Comparison of ENCODE assay signal across 22 mouse cellular contexts in the genomic region with DNA sequence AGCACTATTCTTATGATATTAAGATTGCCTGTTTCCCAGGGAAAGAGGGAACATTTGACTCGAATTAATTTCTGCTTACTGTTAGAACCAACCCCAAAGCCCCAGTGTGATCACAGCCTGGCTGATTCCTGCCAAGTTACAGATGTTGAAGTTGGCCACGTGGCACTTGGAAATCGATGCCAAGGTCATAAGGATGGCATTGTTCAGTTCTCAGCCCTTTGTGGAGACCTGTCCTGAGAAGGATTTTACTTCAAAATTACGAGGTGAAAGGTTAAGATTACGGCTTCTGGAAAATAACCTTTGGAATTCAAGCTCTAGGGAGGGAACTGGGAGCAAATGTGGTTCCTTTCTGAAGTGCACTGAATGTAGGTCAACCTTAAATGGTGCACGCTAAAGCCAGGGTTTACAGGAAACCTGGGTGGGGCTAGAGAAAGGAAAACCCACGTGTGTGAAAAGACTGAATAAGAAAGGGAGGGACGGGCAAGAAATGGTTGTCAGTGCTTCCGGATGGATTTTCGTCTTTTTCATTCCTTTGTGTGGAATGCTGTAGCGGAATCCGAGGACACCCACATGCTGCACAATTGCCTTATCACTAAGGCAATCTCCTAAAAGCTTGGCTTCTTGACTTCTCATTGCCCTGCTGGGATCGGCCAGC. TPM values are rescaled to one million over a fixed set of nuclear protein-coding genes. Genes with fewer than 3 reads are reported as not detected.
DNase-seq lines count a peak whose midpoint lies in the region; ATAC-seq and TF ChIP-seq lines count a peak whose summit lies in the region.
"Had no signal": no experiment of that assay in that cellular context is flagged by ENCODE, and none has a peak within 500 bp of the region (broad histone marks: within the 10 kb centered on the region; RNA-seq: fewer than 3 reads in every experiment).

No protein-coding gene starts in this region.

- H3K4me3 ChIP-seq in heart, adult 2 months, result no peak overlapping the region
- no peak overlapping the region for H3K4me3 ChIP-seq in thymus, adult 2 months (ENCODE audit: control insufficient read depth, insufficient read depth, low read length)
- H3K4me3 ChIP-seq in brown adipose tissue, adult 24 weeks (ENCODE audit: insufficient read depth, low read depth, low read length), result no peak overlapping the region
- H3K4me3 ChIP-seq in hindbrain, embryonic 11.5 days (ENCODE audit: low read depth, low read length), result no peak overlapping the region
- H3K4me3 ChIP-seq: embryonic facial prominence, embryonic 13.5 days; forebrain, embryonic 15.5 days; heart, embryonic 13.5 days; hindbrain, embryonic 15.5 days; megakaryocyte, embryonic 14.5 days; neural tube, embryonic 13.5 days had no signal

- no peaks in the 10 kb centered on the region for H3K9me3 ChIP-seq in hindbrain, embryonic 11.5 days (ENCODE audit: control insufficient read depth, low read length)
- H3K9me3 ChIP-seq: embryonic facial prominence, embryonic 13.5 days; forebrain, embryonic 15.5 days; heart, embryonic 13.5 days; hindbrain, embryonic 15.5 days; megakaryocyte, embryonic 14.5 days; neural tube, embryonic 13.5 days had no signal

- WGBS in heart, adult 2 months, result 60% methylated on average over 13 of the region's 13 CpGs
- WGBS in thymus, adult 2 months, result 77% methylated on average over 13 of the region's 13 CpGs
- 82% methylated on average over 13 of the region's 13 CpGs for WGBS in hindbrain, embryonic 11.5 days

- no peak overlapping the region for H3K9ac ChIP-seq in heart, adult 2 months (ENCODE audit: low read depth, low read length)
- H3K9ac ChIP-seq in hindbrain, embryonic 11.5 days (ENCODE audit: low read depth, low read length), result no peak overlapping the region
- H3K9ac ChIP-seq: embryonic facial prominence, embryonic 13.5 days; forebrain, embryonic 15.5 days; heart, embryonic 13.5 days; hindbrain, embryonic 15.5 days; neural tube, embryonic 13.5 days had no signal

- intact Hi-C loops in heart, adult 2 months (cut with DNase I), result no loop called here

- no peaks in the 10 kb centered on the region for H3K79me2 ChIP-seq in heart, adult 2 months (replicated peaks; ENCODE audit: control insufficient read depth, insufficient read depth, low read length)

- no peaks in the 10 kb centered on the region for H3K27me3 ChIP-seq in heart, adult 2 months (ENCODE audit: control insufficient read depth, insufficient read depth, low read length)
- no peaks in the 10 kb centered on the region for H3K27me3 ChIP-seq in thymus, adult 2 months (ENCODE audit: control insufficient read depth, insufficient read depth, low read length)
- no peaks in the 10 kb centered on the region for H3K27me3 ChIP-seq in hindbrain, embryonic 11.5 days (ENCODE audit: control insufficient read depth, insufficient read depth, low read length)
- H3K27me3 ChIP-seq: embryonic facial prominence, embryonic 13.5 days; forebrain, embryonic 15.5 days; heart, embryonic 13.5 days; hindbrain, embryonic 15.5 days; neural tube, embryonic 13.5 days had no signal

- no peak for TF ChIP-seq CTCF in heart, adult 2 months (IDR thresholded peaks at IDR 0.05)
- TF ChIP-seq CTCF in thymus, adult 2 months (IDR thresholded peaks at IDR 0.05; ENCODE audit: borderline replicate concordance, control insufficient read depth, extremely low read depth, insufficient read depth, low read length, poor library complexity), result no peak

- no peaks in the 10 kb centered on the region for H3K36me3 ChIP-seq in heart, adult 2 months (ENCODE audit: control insufficient read depth, insufficient read depth, low read length)
- H3K36me3 ChIP-seq in thymus, adult 2 months (ENCODE audit: control insufficient read depth, insufficient read depth, low read length), result no peaks in the 10 kb centered on the region
- no peaks in the 10 kb centered on the region for H3K36me3 ChIP-seq in hindbrain, embryonic 11.5 days (ENCODE audit: control insufficient read depth, insufficient read depth, low read length)
- H3K36me3 ChIP-seq: embryonic facial prominence, embryonic 13.5 days; forebrain, embryonic 15.5 days; heart, embryonic 13.5 days; hindbrain, embryonic 15.5 days; neural tube, embryonic 13.5 days had no signal

- no peak for DNase-seq in heart, adult 2 months
- no peak for DNase-seq in heart, adult 8-10 months (ENCODE audit: low spot score)
- peak; percentile 30 for DNase-seq in thymus, postnatal 0 days (ENCODE audit: low spot score)
- DNase-seq in thymus, adult 2 months, result no peak
- DNase-seq in cerebellum, adult 9-11 months, result no peak
- DNase-seq in hindbrain, embryonic 11.5 days (ENCODE audit: low spot score), result no peak
- DNase-seq: cerebellum, adult 9-10 months; left cerebral cortex, postnatal 4 days; lung, adult 18-20 months; lung, postnatal 14 days; midbrain, embryonic 14.5 days; thymus, postnatal 4 days had no signal

- TF ChIP-seq POLR2A in heart, adult 2 months (IDR thresholded peaks at IDR 0.05; ENCODE audit: insufficient read depth, low read depth, low read length), result no peak
- no peak for TF ChIP-seq POLR2A in thymus, adult 2 months (IDR thresholded peaks at IDR 0.05; ENCODE audit: control insufficient read depth, extremely low read depth, insufficient read depth, low read length, poor library complexity)

- no peak overlapping the region for H3K4me2 ChIP-seq in hindbrain, embryonic 11.5 days (replicated peaks; ENCODE audit: low read depth, low read length)
- H3K4me2 ChIP-seq: embryonic facial prominence, embryonic 13.5 days; forebrain, embryonic 15.5 days; heart, embryonic 13.5 days; hindbrain, embryonic 15.5 days; liver, embryonic 11.5 days; neural tube, embryonic 13.5 days had no signal

- ATAC-seq in hindbrain, embryonic 11.5 days (ENCODE audit: low FRiP score), result no peak
- ATAC-seq: activated CD4-positive, CD25-positive, alpha-beta regulatory T cell, adult 4 months; forebrain, embryonic 15.5 days; intestine, embryonic 16.5 days had no signal

- H3K27ac ChIP-seq in heart, adult 2 months, result peak overlapping the region; percentile 26
- H3K27ac ChIP-seq in thymus, adult 2 months (ENCODE audit: control insufficient read depth, insufficient read depth, low read length), result no peak overlapping the region
- peak overlapping the region; percentile 17 for H3K27ac ChIP-seq in brown adipose tissue, adult 24 weeks (replicated peaks; ENCODE audit: low read depth, low read length)
- no peak overlapping the region for H3K27ac ChIP-seq in hindbrain, embryonic 11.5 days (ENCODE audit: low read depth, low read length)
- H3K27ac ChIP-seq: embryonic facial prominence, embryonic 13.5 days; forebrain, embryonic 15.5 days; heart, embryonic 13.5 days; hindbrain, embryonic 15.5 days; neural tube, embryonic 13.5 days had no signal

- no peak for TF ChIP-seq EP300 in heart, adult 2 months (IDR thresholded peaks at IDR 0.05; ENCODE audit: insufficient read depth, low read depth, low read length)

- no peaks in the 10 kb centered on the region; the same call in 1 of the 2 replicates for H3K4me1 ChIP-seq in heart, adult 2 months (ENCODE audit: control insufficient read depth, insufficient read depth, low read length)
- H3K4me1 ChIP-seq in thymus, adult 2 months (replicated peaks; ENCODE audit: control insufficient read depth, insufficient read depth, low read length), result peaks cover 38% of the 10 kb centered on the region
- peaks cover 10% of the 10 kb centered on the region; the same call in 1 of the 2 replicates for H3K4me1 ChIP-seq in brown adipose tissue, adult 24 weeks (ENCODE audit: control insufficient read depth, insufficient read depth, insufficient read length, low read length)
- no peaks in the 10 kb centered on the region for H3K4me1 ChIP-seq in hindbrain, embryonic 11.5 days (replicated peaks; ENCODE audit: control insufficient read depth, insufficient read depth, low read length)

RNA-seq across cellular contexts. Expression of gene Dusp6, which starts 53.8 kb away (rescaled TPM):
- 10 to 100 TPM; 15.8 to 21.4 TPM for total RNA-seq in heart, adult 2 months (2021)
- polyA plus RNA-seq in heart, adult 2 months (2012; rRNA removed), result 24.8 and 25.6 TPM in 2 replicates
- total RNA-seq in heart, adult 8-10 months (2022), result 10 to 100 TPM; 12.9 to 18.7 (median 15.2) TPM
- polyA plus RNA-seq in thymus, postnatal 0 days (2015; fragmentation: Nextera tagmentation; extraction: Ambion mirVana), result 33.7 and 34.4 TPM in 2 replicates
- 43.9 and 46.1 TPM in 2 replicates for polyA plus RNA-seq in thymus, adult 2 months (2012; rRNA removed)
- polyA plus RNA-seq in brown adipose tissue, adult 24 weeks (2012; ENCODE audit: insufficient read depth, insufficient read length, missing spikeins), result 47.6 and 47.7 TPM in 2 replicates
- 41.3 and 48.3 TPM in 2 replicates for polyA plus RNA-seq in hindbrain, embryonic 11.5 days (2014; fragmentation: Nextera tagmentation; extraction: Ambion mirVana)

Comparison
In these comparisons a context has a peak if more than half of its experiments do, and no peak if none do; other contexts are left out.
1. H3K27ac ChIP-seq: peak in heart, adult 2 months (single experiment) and brown adipose tissue, adult 24 weeks (single experiment); none in thymus, adult 2 months (single experiment) and hindbrain, embryonic 11.5 days (single experiment).